Mouse (Mus musculus): Measurements from ENCODE around the gene Arl1. TPM values are rescaled to one million over a fixed set of nuclear protein-coding genes. Genes with fewer than 3 reads are reported as not detected.
"Not testable (repeated sequence)": the region's sequence is repeated elsewhere in the genome, so short reads cannot be mapped to it uniquely, and the experiment has no call there.

Arl1 gene
- total RNA-seq, 1 experiment from 2014 or later = 88.6 TPM

DNA sequence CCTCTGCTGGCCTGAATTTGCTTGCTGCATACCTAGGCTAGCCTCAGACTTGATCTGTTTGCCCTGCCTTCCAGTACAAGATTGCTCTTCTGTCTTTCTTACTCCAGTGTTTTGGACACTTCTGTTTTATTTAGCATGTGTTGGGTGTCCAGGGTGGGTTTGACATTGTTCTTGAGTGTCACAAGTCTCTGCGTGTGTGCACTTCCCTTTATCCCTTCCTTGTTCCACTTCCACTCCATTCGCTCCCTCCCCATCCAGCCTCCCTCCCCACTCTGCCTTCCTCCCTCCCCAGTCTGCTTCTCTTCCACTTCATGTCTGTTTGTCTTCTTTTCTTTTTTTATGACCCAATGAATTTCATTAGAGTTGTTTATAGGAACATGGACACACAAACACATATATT, 10.8 kb downstream of the Arl1 start:
- ATAC-seq (replicated peaks; ENCODE audit: low read depth, poor library complexity, severe bottlenecking) = no peak

DNA sequence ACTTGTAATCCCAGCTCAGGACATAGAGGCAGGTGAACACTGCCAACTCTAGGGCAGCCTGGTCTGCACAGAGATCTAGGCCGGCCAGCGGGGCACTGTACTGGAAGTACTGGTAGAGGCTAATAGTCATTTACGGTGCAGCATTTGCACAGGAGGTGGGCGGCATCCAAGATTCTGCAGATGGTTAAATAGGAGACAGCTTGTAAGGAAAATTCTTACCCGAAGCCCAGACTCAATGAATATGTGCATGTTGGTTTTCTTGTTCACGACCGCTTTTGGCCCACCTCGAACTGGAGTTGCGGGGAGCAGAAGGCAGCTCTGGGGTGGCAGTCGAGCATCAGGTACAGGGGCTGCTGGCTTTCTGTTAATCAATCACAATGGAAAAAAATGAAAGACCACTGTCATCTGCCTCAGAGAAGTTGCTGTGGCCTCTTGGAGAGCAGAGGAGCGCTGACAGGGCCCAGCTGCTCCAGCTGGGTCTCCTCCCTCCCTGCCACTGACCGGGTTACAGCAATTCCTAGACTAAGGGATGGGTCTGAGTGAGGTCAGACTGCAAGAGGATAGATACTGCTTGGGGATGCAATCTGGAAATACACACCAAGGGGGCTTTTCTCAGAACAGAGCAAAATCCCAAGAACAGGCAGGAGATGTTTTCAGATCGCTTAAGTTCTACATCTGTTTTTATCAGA, 31.0 kb downstream of the Arl1 start:
- no peak for ATAC-seq (replicated peaks; ENCODE audit: low read depth, poor library complexity, severe bottlenecking)

DNA sequence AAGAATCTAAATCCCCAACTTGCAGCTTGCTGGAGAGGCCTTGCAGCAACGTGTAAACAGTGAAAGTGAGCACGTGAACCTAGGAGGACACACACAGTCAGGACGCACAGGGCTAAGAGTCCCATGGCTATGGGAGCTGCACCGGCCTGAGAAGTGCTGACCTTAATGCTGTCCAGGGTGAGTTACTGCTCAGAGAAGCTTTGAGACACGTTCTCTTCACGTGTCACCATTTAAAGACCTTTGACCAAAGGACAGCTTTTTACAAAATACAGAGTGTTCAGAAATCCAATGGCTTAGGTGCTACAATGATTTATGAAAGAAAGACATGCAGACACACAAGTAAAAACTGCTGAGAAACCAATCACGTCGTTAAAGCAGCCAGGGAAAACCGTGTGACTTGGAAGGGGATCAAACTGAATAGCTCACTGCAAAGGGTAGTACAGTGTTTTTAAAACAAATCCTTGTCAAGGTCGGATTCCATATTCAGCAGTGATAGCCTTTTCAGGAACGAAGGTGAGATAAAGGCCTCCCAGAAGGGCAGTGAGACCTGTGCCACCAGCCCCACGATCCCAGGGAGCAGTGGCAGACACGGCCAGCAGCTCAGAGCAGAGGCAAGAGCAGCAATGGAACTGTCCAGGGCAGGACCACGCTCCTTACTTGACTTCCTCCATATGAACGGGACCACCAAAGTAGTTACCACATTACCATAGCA, 34.9 kb downstream of the Arl1 start:
- no peak for ATAC-seq (replicated peaks; ENCODE audit: low read depth, poor library complexity, severe bottlenecking)

DNA sequence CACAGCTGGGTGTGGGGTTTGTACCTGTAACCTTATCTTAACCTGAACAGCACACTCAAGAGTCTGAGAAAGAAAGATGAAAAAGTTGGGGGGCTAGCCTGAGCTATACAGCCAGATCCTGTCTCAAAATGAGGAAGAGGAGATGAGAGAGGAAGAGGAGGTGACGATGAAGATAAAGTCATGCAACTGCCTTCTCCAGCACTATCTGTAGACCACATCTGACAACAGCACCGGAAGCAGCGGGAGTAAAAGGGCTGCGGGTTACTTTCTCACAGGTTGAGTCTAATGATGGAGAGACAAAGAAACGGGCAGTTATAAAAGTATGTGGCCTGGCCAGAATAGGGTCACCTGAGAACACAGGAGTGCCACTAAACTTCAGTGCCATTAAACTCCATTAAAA, 38.3 kb downstream of the Arl1 start:
- peak; percentile 47; the same call in 1 of the 2 replicates for ATAC-seq (replicated peaks; ENCODE audit: low read depth, poor library complexity, severe bottlenecking)

DNA sequence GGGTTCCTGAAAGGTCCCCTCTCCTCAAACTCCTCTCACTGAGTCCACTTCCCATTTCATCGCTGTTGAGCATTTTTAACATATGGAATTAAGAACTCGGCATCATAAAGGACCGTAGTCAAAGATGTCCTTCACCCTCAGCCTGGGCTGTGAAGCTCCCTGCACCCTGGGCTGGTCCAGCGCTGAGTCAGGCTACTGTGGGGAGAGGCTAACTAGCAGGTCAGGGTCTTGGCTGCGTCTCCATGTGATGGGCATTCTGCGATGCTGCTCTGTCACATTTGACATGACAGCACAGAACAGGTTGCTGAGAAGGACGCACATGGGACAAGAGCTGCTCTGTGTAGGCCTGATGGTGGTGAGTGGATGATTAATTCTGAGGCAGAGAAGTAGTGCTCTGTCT, 39.0 kb downstream of the Arl1 start:
- ATAC-seq (replicated peaks; ENCODE audit: low read depth, poor library complexity, severe bottlenecking) = no peak

DNA sequence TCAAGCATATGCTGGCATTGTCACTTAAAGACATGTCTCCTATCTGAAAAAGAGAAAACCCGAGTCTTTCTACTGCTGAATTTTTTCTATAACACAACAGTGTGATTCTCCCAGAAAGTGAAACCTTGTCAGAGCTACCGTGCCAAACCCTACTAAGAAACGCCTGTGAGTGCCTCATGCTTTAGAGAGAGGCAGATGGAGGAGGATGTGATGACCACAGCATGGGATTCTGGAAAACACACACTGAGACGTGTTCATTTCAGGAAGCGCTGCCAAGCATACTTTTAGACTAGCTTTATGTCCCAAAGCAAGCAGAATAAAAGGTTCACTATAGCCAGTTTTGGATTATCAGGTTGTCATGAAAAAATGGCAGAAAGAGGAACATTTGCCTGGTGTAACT, 42.3 kb downstream of the Arl1 start:
- ATAC-seq (replicated peaks; ENCODE audit: low read depth, poor library complexity, severe bottlenecking) = not testable (repeated sequence)

DNA sequence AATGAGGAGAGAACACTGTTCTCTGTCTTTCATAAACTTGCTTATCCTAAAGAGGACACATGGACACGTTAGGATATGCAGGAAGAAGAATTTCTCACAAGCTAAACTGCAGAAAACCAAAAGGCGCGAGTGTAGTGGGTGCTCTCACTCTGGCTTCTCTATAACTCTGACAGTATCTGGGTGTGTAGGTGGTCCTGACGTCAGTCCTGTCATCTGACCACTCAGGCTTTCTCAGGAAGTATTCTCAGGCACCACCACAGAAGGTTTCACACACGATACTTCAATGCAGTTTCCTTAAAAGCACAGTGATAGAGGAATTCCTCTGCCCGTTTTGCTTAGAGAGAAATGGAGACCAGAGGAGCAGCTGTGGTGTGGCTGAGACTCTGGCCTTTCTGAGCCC, 45.5 kb downstream of the Arl1 start:
- ATAC-seq (replicated peaks; ENCODE audit: low read depth, poor library complexity, severe bottlenecking) = no peak

DNA sequence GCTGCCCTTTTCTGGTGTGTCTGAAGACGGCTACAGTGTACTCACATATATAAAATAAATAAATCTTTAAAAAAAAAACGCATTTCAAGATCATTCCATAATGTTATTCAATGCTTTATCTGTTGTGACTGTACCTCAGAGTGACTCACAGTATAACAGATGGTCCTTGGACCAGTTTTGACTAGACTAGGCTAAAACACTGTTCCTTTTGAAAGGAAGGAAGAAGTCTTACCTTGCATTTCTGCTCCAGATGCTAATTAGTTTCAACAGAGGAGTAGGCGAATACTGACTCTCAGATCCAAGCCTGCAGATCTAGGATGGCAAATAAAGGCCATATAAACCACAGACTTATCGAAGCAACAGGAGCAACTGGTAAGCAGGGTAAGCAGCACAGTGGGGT, 50.1 kb downstream of the Arl1 start:
- no peak for ATAC-seq (replicated peaks; ENCODE audit: low read depth, poor library complexity, severe bottlenecking)

DNA sequence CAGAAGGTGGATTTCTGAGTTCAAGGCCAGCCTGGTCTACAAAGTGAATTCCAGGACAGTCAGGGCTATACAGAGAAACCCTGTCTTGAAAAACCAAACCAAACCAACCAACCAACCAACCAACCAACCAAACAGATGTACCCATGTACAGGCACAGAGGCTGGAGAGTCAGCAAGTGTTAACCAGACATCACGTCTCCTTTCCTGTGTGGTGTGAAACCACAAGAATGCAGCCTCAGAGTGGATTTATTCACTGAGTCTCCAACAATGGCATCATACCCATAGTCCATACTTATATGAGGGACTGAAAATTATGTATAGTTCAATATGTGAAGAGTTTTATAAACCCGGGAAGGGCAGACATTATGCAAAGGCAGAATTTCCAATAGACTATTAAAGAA, 52.5 kb downstream of the Arl1 start:
- ATAC-seq (replicated peaks; ENCODE audit: low read depth, poor library complexity, severe bottlenecking) = not testable (repeated sequence)

DNA sequence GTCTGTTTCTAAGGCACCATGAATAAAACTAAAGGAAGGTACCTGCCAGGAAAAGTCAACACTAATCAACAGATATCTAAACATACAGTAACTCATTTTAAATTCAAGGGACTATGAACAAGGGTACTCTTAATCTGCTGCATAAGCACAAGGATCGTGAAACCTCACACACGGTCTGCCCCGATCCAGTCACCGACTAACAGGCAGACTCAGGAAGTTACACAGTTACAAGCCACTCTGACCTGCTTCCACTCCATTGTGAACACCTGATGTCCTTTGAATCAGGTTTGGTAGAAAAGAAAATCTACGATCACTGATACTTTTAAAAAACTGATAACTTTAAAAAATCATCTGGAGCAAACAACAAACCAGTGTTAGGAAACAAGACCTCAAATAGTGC, 53.3 kb downstream of the Arl1 start:
- no peak for ATAC-seq (replicated peaks; ENCODE audit: low read depth, poor library complexity, severe bottlenecking)

DNA sequence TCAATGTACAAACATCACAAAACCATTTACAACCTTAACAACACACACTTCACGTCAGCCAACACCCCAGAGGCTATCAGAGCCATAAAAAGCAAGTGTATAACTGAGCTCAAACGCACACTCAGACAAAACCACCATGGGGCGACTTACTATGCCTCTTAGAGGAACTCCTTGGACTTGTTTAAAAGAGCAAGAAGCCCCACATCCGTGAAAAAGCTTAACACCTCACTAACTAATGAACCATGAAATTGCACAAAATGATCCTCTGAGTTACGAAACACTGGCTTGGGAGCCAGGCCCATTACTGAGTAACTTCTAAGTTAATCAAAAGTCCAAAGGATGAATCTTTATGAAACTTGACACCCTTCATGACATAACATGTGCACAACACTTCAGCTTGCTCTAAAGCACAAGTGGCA, 53.9 kb downstream of the Arl1 start:
- ATAC-seq (replicated peaks; ENCODE audit: low read depth, poor library complexity, severe bottlenecking) = no peak

DNA sequence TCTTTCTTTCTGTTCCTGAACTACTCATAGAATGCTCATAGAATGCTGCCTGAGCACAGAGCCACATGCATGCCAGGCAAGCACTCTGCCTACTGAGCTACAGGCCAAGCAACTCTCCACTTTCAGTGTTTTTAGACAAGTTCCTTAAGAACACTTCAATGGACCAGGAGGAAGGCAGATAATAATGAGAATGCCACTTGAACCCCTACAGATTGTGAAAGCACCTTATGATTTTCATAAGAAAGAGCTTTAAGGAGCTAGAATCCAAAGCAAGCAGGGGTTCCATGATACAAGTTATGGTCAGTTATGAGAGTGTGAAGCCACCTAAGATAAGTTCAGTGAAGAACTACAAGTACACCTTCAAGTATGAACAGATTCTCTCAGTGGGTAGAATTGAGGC, 63.0 kb downstream of the Arl1 start:
- no peak for ATAC-seq (replicated peaks; ENCODE audit: low read depth, poor library complexity, severe bottlenecking)

Other genes with a start within 250 kb of the Arl1 start
- gene Chpt1, start 226.8 kb upstream of the Arl1 start, total RNA-seq (2017) = 10.1 and 12.1 TPM in 2 replicates
- gene Mybpc1, start 125.7 kb upstream of the Arl1 start, total RNA-seq (2017) = not detected in 2 replicates
- gene Spic, start 45.8 kb upstream of the Arl1 start, total RNA-seq (2017) = 1.1 and 4.2 TPM in 2 replicates
- 30.8 and 48.8 TPM in 2 replicates for gene Utp20, start 95.9 kb downstream of the Arl1 start, total RNA-seq (2017)
- not detected in 2 replicates for gene Slc5a8, start 155.1 kb downstream of the Arl1 start, total RNA-seq (2017)

Data from common myeloid progenitor, adult 5-6 weeks (primary cell).